Mouse (Mus musculus) yolk sac, embryonic 10.5 days (tissue): ENCODE data around the gene Pofut2.

ENCODE experiments used
- DNase-seq: peaks from one replicate; pipeline ENCODE4 v3.0.0-alpha.2; 2017; ENCODE audit warnings: low spot score

Gene Pofut2

GRCm38 (mm10) chr10:77315682-77316081, 56.7 kb downstream of the Pofut2 start:
- DNase-seq = no peak
